Mouse (Mus musculus): ENCODE measurements around the gene Arhgef2.

Arhgef2 gene

GRCm38 (mm10) chr3:88622113-88622940, 16.6 kb downstream of the Arhgef2 start:
- peak; percentile 27 to 54 for DNase-seq

- DNase-seq: peak in 1 of 2 experiments; percentile 54
These were observed 17.2 kb downstream of the Arhgef2 start for GRCm38 (mm10) chr3:88622941-88623345.

GRCm38 (mm10) chr3:88623346-88624135, 17.8 kb downstream of the Arhgef2 start:
- DNase-seq: peak in 1 of 2 experiments; percentile 36

- DNase-seq: no peak
These were observed 18.6 kb downstream of the Arhgef2 start for GRCm38 (mm10) chr3:88624324-88624723.

- DNase-seq: no peak
These were observed 19.2 kb downstream of the Arhgef2 start for GRCm38 (mm10) chr3:88624951-88625350.

- DNase-seq: no peak
These were observed 19.8 kb downstream of the Arhgef2 start for GRCm38 (mm10) chr3:88625531-88625930.

- DNase-seq: no peak
These were observed 20.6 kb downstream of the Arhgef2 start for GRCm38 (mm10) chr3:88626316-88626715.

- no peak for DNase-seq
These were observed 21.3 kb downstream of the Arhgef2 start for GRCm38 (mm10) chr3:88627114-88627513.

- no peak for DNase-seq
These were observed 21.8 kb downstream of the Arhgef2 start for GRCm38 (mm10) chr3:88627535-88627934.

GRCm38 (mm10) chr3:88628766-88629165, 23.0 kb downstream of the Arhgef2 start:
- DNase-seq: no peak

- no peak for DNase-seq
These were observed 23.5 kb downstream of the Arhgef2 start for GRCm38 (mm10) chr3:88629244-88629643.

- no peak for DNase-seq
These were observed 24.3 kb downstream of the Arhgef2 start for GRCm38 (mm10) chr3:88630018-88630417.

- DNase-seq: no peak
These were observed 25.1 kb downstream of the Arhgef2 start for GRCm38 (mm10) chr3:88630849-88631341.

GRCm38 (mm10) chr3:88631921-88632587, 26.3 kb downstream of the Arhgef2 start:
- no peak for DNase-seq

GRCm38 (mm10) chr3:88633056-88633455, 27.3 kb downstream of the Arhgef2 start:
- DNase-seq: no peak

GRCm38 (mm10) chr3:88635506-88636275, 29.9 kb downstream of the Arhgef2 start:
- DNase-seq: no peak

GRCm38 (mm10) chr3:88636555-88636986, 30.8 kb downstream of the Arhgef2 start:
- no peak for DNase-seq

GRCm38 (mm10) chr3:88637134-88637533, 31.4 kb downstream of the Arhgef2 start:
- no peak for DNase-seq

- no peak for DNase-seq
These were observed 33.5 kb downstream of the Arhgef2 start for GRCm38 (mm10) chr3:88639239-88639638.

- DNase-seq: no peak
These were observed 34.9 kb downstream of the Arhgef2 start for GRCm38 (mm10) chr3:88640676-88641075.

- DNase-seq: no peak
These were observed 37.3 kb downstream of the Arhgef2 start for GRCm38 (mm10) chr3:88643078-88643477.

GRCm38 (mm10) chr3:88645937-88646336, 40.2 kb downstream of the Arhgef2 start:
- DNase-seq: no peak
